Mouse (Mus musculus): ENCODE data around the gene Tppp2. TPM values are rescaled to one million over a fixed set of nuclear protein-coding genes. Genes with fewer than 3 reads are reported as not detected.

The Tppp2 gene
- polyA plus RNA-seq, 1 experiment from 2014 or later = not detected

GRCm38 (mm10) chr14:51930824-51931223 is 12.6 kb downstream of the Tppp2 start:
- 37% methylated on average over 5 of the region's 5 CpGs for WGBS
- DNase-seq (ENCODE audit: low spot score, missing footprints) (peak; percentile 84), ATAC-seq (ENCODE audit: low FRiP score) (peak; percentile 73; the same call in 1 of the 2 replicates)
- no peaks in the 10 kb centered on the region for H3K4me1 ChIP-seq (ENCODE audit: control insufficient read depth, insufficient read depth, low read length)
- no peak overlapping the region for H3K9ac ChIP-seq (ENCODE audit: low read length)
- H3K36me3 ChIP-seq (ENCODE audit: control insufficient read depth, insufficient read depth, low read length) = no peaks in the 10 kb centered on the region
- no peaks in the 10 kb centered on the region for H3K9me3 ChIP-seq (ENCODE audit: control insufficient read depth, low read length)
- no peak overlapping the region for H3K27ac ChIP-seq (ENCODE audit: low read depth, low read length)
- no peak overlapping the region for H3K4me2 ChIP-seq
- no peak overlapping the region for H3K4me3 ChIP-seq (ENCODE audit: low read depth, low read length)
- no peaks in the 10 kb centered on the region for H3K27me3 ChIP-seq (ENCODE audit: control insufficient read depth, insufficient read depth, low read length)

- no peak for ATAC-seq (ENCODE audit: low FRiP score)
Measured at GRCm38 (mm10) chr14:51932092-51933020, 14.1 kb downstream of the Tppp2 start.

GRCm38 (mm10) chr14:51939005-51939404 is 20.8 kb downstream of the Tppp2 start:
- H3K4me1 ChIP-seq (ENCODE audit: control insufficient read depth, insufficient read depth, low read length) = no peaks in the 10 kb centered on the region
- H3K27ac ChIP-seq (ENCODE audit: low read depth, low read length) = no peak overlapping the region
- H3K9me3 ChIP-seq (ENCODE audit: control insufficient read depth, low read length) = no peaks in the 10 kb centered on the region
- H3K27me3 ChIP-seq (ENCODE audit: control insufficient read depth, insufficient read depth, low read length) = no peaks in the 10 kb centered on the region
- H3K4me2 ChIP-seq = no peak overlapping the region
- H3K4me3 ChIP-seq (ENCODE audit: low read depth, low read length) = no peak overlapping the region
- DNase-seq (ENCODE audit: low spot score, missing footprints) (no peak), ATAC-seq (ENCODE audit: low FRiP score) (peak; percentile 30; the same call in 1 of the 2 replicates)
- 91% methylated on average over 9 of the region's 9 CpGs for WGBS
- no peak overlapping the region for H3K9ac ChIP-seq (ENCODE audit: low read length)
- H3K36me3 ChIP-seq (ENCODE audit: control insufficient read depth, insufficient read depth, low read length) = no peaks in the 10 kb centered on the region

More at GRCm38 (mm10) chr14:51932092-51933020, 14.1 kb downstream of the Tppp2 start:
- no peak overlapping the region for H3K27ac ChIP-seq (ENCODE audit: low read depth, low read length)
- H3K27me3 ChIP-seq (ENCODE audit: control insufficient read depth, insufficient read depth, low read length) = no peaks in the 10 kb centered on the region
- H3K4me2 ChIP-seq = no peak overlapping the region
- no peaks in the 10 kb centered on the region for H3K4me1 ChIP-seq (ENCODE audit: control insufficient read depth, insufficient read depth, low read length)
- H3K9ac ChIP-seq (ENCODE audit: low read length) = no peak overlapping the region
- H3K9me3 ChIP-seq (ENCODE audit: control insufficient read depth, low read length) = no peaks in the 10 kb centered on the region
- H3K4me3 ChIP-seq (ENCODE audit: low read depth, low read length) = no peak overlapping the region
- peak; percentile 54 for DNase-seq (ENCODE audit: low spot score, missing footprints)
- no peaks in the 10 kb centered on the region for H3K36me3 ChIP-seq (ENCODE audit: control insufficient read depth, insufficient read depth, low read length)
- WGBS = 79% methylated on average over 10 of the region's 10 CpGs

- no peak overlapping the region for H3K27ac ChIP-seq (ENCODE audit: low read depth, low read length)
- no peak overlapping the region for H3K9ac ChIP-seq (ENCODE audit: low read length)
- DNase-seq (ENCODE audit: low spot score, missing footprints) = no peak
Measured at GRCm38 (mm10) chr14:51940944-51941560, 22.8 kb downstream of the Tppp2 start.

GRCm38 (mm10) chr14:51941577-51941976 is 23.4 kb downstream of the Tppp2 start:
- no peaks in the 10 kb centered on the region for H3K9me3 ChIP-seq (ENCODE audit: control insufficient read depth, low read length)
- no peak overlapping the region for H3K27ac ChIP-seq (ENCODE audit: low read depth, low read length)
- no peaks in the 10 kb centered on the region for H3K27me3 ChIP-seq (ENCODE audit: control insufficient read depth, insufficient read depth, low read length)
- no peak overlapping the region for H3K9ac ChIP-seq (ENCODE audit: low read length)
- H3K4me1 ChIP-seq (ENCODE audit: control insufficient read depth, insufficient read depth, low read length) = no peaks in the 10 kb centered on the region
- WGBS = 59% methylated on average over 9 of the region's 9 CpGs
- H3K4me3 ChIP-seq (ENCODE audit: low read depth, low read length) = no peak overlapping the region
- H3K36me3 ChIP-seq (ENCODE audit: control insufficient read depth, insufficient read depth, low read length) = no peaks in the 10 kb centered on the region
- ATAC-seq (ENCODE audit: low FRiP score) = no peak
- H3K4me2 ChIP-seq = no peak overlapping the region
- no peak for DNase-seq (ENCODE audit: low spot score, missing footprints)

More at GRCm38 (mm10) chr14:51940944-51941560, 22.8 kb downstream of the Tppp2 start:
- Histone ChIP-seq H3K36me3 (ENCODE audit: control insufficient read depth, insufficient read depth, low read length) (no peaks in the 10 kb centered on the region), H3K4me3 (ENCODE audit: low read depth, low read length) (no peak overlapping the region), H3K4me2 (no peak overlapping the region), H3K27me3 (ENCODE audit: control insufficient read depth, insufficient read depth, low read length) (no peaks in the 10 kb centered on the region), H3K4me1 (ENCODE audit: control insufficient read depth, insufficient read depth, low read length) (no peaks in the 10 kb centered on the region), H3K9me3 (ENCODE audit: control insufficient read depth, low read length) (no peaks in the 10 kb centered on the region)
- no peak for ATAC-seq (ENCODE audit: low FRiP score)
- 48% methylated on average over 8 of the region's 8 CpGs for WGBS

GRCm38 (mm10) chr14:51942236-51942635 is 24.0 kb downstream of the Tppp2 start:
- WGBS = 77% methylated on average over 7 of the region's 7 CpGs
- Histone ChIP-seq H3K27ac (ENCODE audit: low read depth, low read length) (no peak overlapping the region), H3K9ac (ENCODE audit: low read length) (no peak overlapping the region), H3K4me1 (ENCODE audit: control insufficient read depth, insufficient read depth, low read length) (no peaks in the 10 kb centered on the region), H3K27me3 (ENCODE audit: control insufficient read depth, insufficient read depth, low read length) (no peaks in the 10 kb centered on the region), H3K9me3 (ENCODE audit: control insufficient read depth, low read length) (no peaks in the 10 kb centered on the region), H3K36me3 (ENCODE audit: control insufficient read depth, insufficient read depth, low read length) (no peaks in the 10 kb centered on the region), H3K4me3 (ENCODE audit: low read depth, low read length) (no peak overlapping the region), H3K4me2 (no peak overlapping the region)
- no peak for DNase-seq (ENCODE audit: low spot score, missing footprints)
- ATAC-seq (ENCODE audit: low FRiP score) = no peak

- no peak overlapping the region for H3K4me3 ChIP-seq (ENCODE audit: low read depth, low read length)
- no peak overlapping the region for H3K4me2 ChIP-seq
- no peak overlapping the region for H3K27ac ChIP-seq (ENCODE audit: low read depth, low read length)
- no peak for ATAC-seq (ENCODE audit: low FRiP score)
- DNase-seq (ENCODE audit: low spot score, missing footprints) = no peak
- H3K9me3 ChIP-seq (ENCODE audit: control insufficient read depth, low read length) = no peaks in the 10 kb centered on the region
- no peaks in the 10 kb centered on the region for H3K36me3 ChIP-seq (ENCODE audit: control insufficient read depth, insufficient read depth, low read length)
- 83% methylated on average over 6 of the region's 6 CpGs for WGBS
- H3K9ac ChIP-seq (ENCODE audit: low read length) = no peak overlapping the region
- H3K27me3 ChIP-seq (ENCODE audit: control insufficient read depth, insufficient read depth, low read length) = no peaks in the 10 kb centered on the region
- no peaks in the 10 kb centered on the region for H3K4me1 ChIP-seq (ENCODE audit: control insufficient read depth, insufficient read depth, low read length)
Measured at GRCm38 (mm10) chr14:51943336-51943735, 25.1 kb downstream of the Tppp2 start.

GRCm38 (mm10) chr14:51960316-51960715 is 42.1 kb downstream of the Tppp2 start:
- ATAC-seq (ENCODE audit: low FRiP score) (no peak), DNase-seq (ENCODE audit: low spot score, missing footprints) (no peak)
- WGBS = 89% methylated on average over 2 of the region's 2 CpGs
- H3K9me3 ChIP-seq (ENCODE audit: control insufficient read depth, low read length) = no peaks in the 10 kb centered on the region; the same call in 1 of the 2 replicates
- H3K9ac ChIP-seq (ENCODE audit: low read length) = no peak overlapping the region
- no peak overlapping the region for H3K4me2 ChIP-seq
- no peaks in the 10 kb centered on the region for H3K4me1 ChIP-seq (ENCODE audit: control insufficient read depth, insufficient read depth, low read length)
- H3K27me3 ChIP-seq (ENCODE audit: control insufficient read depth, insufficient read depth, low read length) = no peaks in the 10 kb centered on the region
- H3K36me3 ChIP-seq (ENCODE audit: control insufficient read depth, insufficient read depth, low read length) = no peaks in the 10 kb centered on the region
- no peak overlapping the region for H3K4me3 ChIP-seq (ENCODE audit: low read depth, low read length)
- H3K27ac ChIP-seq (ENCODE audit: low read depth, low read length) = no peak overlapping the region

GRCm38 (mm10) chr14:51967400-51967799 is 49.2 kb downstream of the Tppp2 start:
- Histone ChIP-seq H3K4me3 (ENCODE audit: low read depth, low read length) (no peak overlapping the region), H3K27me3 (ENCODE audit: control insufficient read depth, insufficient read depth, low read length) (no peaks in the 10 kb centered on the region), H3K9me3 (ENCODE audit: control insufficient read depth, low read length) (no peaks in the 10 kb centered on the region), H3K4me2 (no peak overlapping the region), H3K9ac (ENCODE audit: low read length) (no peak overlapping the region), H3K36me3 (ENCODE audit: control insufficient read depth, insufficient read depth, low read length) (no peaks in the 10 kb centered on the region), H3K27ac (ENCODE audit: low read depth, low read length) (no peak overlapping the region), H3K4me1 (ENCODE audit: control insufficient read depth, insufficient read depth, low read length) (no peaks in the 10 kb centered on the region)
- 89% methylated on average over 3 of the region's 3 CpGs for WGBS
- DNase-seq (ENCODE audit: low spot score, missing footprints) (no peak), ATAC-seq (ENCODE audit: low FRiP score) (no peak)
